Mouse (Mus musculus) kidney, postnatal 36 days (tissue): ENCODE measurements around the gene Cox14.

Experiments
- DNase-seq, 2 experiments: peaks; one replicate each; pipeline ENCODE4 v3.0.0; 2021 to 2022; ENCODE audit warnings: mixed read lengths in 2 of 2

The Cox14 gene

GRCm38 (mm10) chr15:99708176-99708575, 17.2 kb upstream of the Cox14 start:
- no peak for DNase-seq

- DNase-seq: no peak
These were observed 14.9 kb upstream of the Cox14 start for GRCm38 (mm10) chr15:99710221-99711190.

GRCm38 (mm10) chr15:99711491-99711890, 13.9 kb upstream of the Cox14 start:
- DNase-seq: no peak

- no peak for DNase-seq
These were observed 12.5 kb upstream of the Cox14 start for GRCm38 (mm10) chr15:99712666-99713559.

GRCm38 (mm10) chr15:99713569-99713968, 11.8 kb upstream of the Cox14 start:
- no peak for DNase-seq

GRCm38 (mm10) chr15:99714206-99714605, 11.2 kb upstream of the Cox14 start:
- no peak for DNase-seq

- DNase-seq: peak; percentile 86 to 89
These were observed 10.6 kb upstream of the Cox14 start for GRCm38 (mm10) chr15:99714858-99715257.

GRCm38 (mm10) chr15:99715361-99715865, 10.0 kb upstream of the Cox14 start:
- DNase-seq: no peak

- peak; percentile 80 to 82 for DNase-seq
These were observed 9.3 kb upstream of the Cox14 start for GRCm38 (mm10) chr15:99715982-99716746.

- no peak for DNase-seq
These were observed 8.6 kb upstream of the Cox14 start for GRCm38 (mm10) chr15:99716814-99717213.

- DNase-seq: peak; percentile 86 to 88
These were observed 7.8 kb upstream of the Cox14 start, which contains the start of gene Gpd1 for GRCm38 (mm10) chr15:99717386-99718334. Gene Gpd1, plus strand, starts transcription at chr15:99717515.

GRCm38 (mm10) chr15:99718461-99719021, 6.9 kb upstream of the Cox14 start:
- peak; percentile 69 to 86 for DNase-seq

GRCm38 (mm10) chr15:99719865-99720264, 5.6 kb upstream of the Cox14 start:
- no peak for DNase-seq

GRCm38 (mm10) chr15:99721921-99722743, 3.3 kb upstream of the Cox14 start:
- DNase-seq: no peak

GRCm38 (mm10) chr15:99723120-99723514, 2.3 kb upstream of the Cox14 start:
- no peak for DNase-seq

- peak; percentile 69 to 75 for DNase-seq
These were observed 1.7 kb upstream of the Cox14 start for GRCm38 (mm10) chr15:99723515-99724291.

- DNase-seq: peak; percentile 83 to 86
These were observed 961 bp upstream of the Cox14 start for GRCm38 (mm10) chr15:99724292-99725021.

GRCm38 (mm10) chr15:99726549-99726948, 1.1 kb downstream of the Cox14 start:
- DNase-seq: no peak
